Mouse (Mus musculus): Measurements from ENCODE around the gene Sema4a.

DNA sequence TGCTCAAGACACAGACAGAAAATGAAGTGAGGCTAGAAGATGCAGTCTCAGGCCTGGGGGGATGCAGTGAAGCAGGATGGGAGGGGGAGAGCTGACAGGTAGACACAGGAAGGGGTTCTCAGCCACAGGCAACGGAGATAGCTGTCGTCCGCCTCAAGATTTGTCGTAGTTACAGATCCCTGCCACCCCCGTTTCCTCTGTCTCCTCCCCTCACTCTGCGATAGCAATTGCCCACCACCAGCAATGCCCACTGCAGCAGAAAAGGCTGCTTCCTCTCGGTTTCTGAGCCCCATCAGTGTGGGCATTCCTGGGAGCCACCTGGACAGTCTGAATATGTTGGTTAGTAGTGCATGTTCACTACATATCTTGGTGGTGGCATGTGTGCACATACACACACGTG, 7.6 kb downstream of the Sema4a start:
- no peak for TF ChIP-seq CTCF (IDR thresholded peaks at IDR 0.05; ENCODE audit: extremely low read depth, insufficient read depth, low read length)
- no peak for TF ChIP-seq POLR2A (IDR thresholded peaks at IDR 0.05; ENCODE audit: extremely low read depth, insufficient read depth, low read length)
